Mouse (Mus musculus) kidney, postnatal 10 days (tissue): Measurements from ENCODE around the gene Fcrl5.
A peak's percentile ranks its signal among the peaks of the same experiment; 100 is the strongest.

Source experiments
- DNase-seq: peaks from one replicate; pipeline ENCODE4 v3.0.0; 2021; ENCODE audit warnings: mixed read lengths

The Fcrl5 gene

GRCm38 (mm10) chr3:87501151-87501550 is 65.6 kb downstream of the Fcrl5 start:
- DNase-seq: no peak

DNA sequence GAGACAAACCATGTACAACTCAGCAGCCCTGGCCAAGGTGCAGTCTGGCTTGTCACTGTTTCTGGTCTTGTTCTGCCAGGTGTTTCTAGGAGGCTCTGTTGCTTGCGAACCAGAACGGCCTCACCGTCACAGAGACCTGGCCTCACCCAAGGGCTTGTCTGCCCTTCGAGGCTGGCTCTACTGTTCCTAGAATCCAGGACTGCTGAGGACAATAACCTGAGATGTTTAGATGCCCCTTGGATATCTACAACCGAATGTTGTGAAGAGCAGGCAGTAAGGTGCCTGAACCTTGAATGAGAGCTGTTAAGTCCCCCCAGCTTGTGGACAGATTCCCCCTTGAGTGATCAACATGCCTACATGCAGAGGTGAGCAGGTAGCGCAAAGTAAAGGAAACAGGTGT is 67.2 kb downstream of the Fcrl5 start:
- no peak for DNase-seq

DNA sequence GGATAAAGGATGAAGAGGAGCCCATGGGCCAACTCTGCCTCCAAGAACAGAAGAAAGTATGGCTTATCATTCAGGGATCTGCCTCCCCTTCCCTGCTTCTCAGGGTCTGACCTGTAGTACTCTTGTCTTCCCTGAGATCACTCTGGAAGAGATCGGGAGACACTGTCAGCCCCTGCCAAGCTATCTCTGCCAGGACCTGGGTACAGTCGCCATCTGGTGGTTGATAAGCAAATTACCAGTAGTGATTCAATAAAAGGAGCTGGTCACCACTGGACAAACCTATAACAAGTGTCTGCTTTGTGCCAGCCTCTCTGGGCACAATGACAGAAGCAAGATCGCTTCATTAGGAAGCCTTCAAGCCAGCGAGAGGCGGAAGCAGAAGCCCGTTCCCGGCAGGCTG is 68.8 kb downstream of the Fcrl5 start:
- peak; percentile 56 for DNase-seq

- no peak for DNase-seq
Observed at GRCm38 (mm10) chr3:87504749-87505425, 69.3 kb downstream of the Fcrl5 start.

DNA sequence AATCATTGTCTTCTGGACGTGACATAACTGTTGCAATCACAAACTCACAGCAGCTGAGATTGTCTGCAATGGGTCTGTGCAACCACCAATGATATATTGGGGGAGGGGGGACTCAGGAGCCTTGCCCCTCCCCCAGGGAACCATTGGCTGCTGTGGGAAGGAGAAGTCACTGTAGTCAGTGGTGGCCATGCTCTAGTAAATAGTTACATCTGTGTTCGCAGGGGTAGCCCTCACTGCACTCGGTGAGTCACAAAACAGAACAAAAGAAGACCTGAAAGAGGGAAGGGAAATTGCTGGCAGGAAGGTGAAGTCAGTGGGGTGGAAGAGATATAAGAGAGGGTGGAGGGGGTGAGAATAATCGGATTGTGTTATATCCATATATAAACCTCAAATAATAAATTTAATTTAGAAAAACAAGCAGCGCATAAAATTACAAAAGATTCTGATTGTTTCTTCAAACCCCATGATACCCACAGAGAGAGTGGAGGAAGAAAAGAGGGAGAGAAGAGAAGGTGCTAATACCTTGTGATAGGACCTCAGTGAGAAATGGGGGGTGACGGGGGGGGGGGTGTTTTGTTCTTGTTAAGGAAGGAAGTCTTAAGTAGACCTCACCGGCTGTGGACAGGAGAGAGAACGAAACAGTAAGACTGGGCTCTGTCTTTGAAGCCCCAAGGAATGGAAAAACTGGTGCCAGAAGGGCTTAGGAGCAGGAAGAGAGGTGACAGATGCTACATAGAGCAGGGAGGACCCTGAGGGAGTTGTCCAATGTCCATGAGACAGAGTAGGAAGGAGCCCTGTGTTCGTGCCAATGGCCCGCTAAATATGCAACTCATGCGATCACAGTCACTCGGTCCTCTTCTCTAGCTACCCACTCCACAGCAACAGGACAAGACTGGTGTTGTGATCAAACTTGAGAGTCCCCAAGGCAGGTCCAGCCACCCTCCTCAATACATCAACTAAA is 71.2 kb downstream of the Fcrl5 start:
- no peak for DNase-seq

- peak; percentile 94 for DNase-seq
Observed at GRCm38 (mm10) chr3:87508205-87508901, 72.8 kb downstream of the Fcrl5 start.

DNA sequence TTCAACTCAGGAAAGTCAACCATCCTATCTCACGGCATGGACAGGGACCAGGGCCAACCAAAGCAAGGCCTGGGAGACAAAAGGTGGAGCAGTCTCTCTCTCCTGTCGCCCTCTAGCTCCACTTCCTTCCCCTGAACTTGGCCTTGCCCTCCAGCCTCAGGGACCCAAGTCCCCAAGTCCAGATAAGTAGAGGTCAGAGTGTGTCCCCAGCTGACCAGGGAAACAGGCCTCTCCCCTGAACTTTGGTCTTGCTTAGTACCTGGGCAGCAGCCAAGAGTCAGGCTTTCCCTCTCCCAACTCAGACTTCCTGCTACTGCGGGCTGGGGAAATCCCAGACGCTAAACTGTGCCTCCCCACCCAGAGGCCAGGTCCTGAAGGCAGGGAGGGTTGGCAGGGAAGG is 73.5 kb downstream of the Fcrl5 start:
- DNase-seq: peak; percentile 80

DNA sequence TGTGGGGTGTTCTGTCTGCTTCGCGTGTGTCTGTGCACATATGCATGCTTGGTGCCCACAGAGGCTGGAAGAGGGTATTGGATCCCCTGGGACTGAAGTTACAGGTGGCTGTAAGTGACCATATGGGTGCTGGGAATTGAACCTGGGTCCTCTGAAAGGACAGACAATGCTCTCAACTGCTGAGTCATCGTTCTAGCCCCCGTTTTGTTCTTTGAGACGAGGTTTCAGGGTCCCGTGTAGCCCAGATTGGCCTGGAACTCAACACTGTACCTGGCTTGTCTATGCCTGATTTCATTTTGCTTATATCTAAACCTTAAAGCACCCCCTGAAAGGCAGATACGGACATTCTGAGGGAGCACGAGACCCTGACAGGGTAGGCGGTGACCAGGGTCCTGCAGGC is 75.3 kb downstream of the Fcrl5 start:
- no peak for DNase-seq

DNA sequence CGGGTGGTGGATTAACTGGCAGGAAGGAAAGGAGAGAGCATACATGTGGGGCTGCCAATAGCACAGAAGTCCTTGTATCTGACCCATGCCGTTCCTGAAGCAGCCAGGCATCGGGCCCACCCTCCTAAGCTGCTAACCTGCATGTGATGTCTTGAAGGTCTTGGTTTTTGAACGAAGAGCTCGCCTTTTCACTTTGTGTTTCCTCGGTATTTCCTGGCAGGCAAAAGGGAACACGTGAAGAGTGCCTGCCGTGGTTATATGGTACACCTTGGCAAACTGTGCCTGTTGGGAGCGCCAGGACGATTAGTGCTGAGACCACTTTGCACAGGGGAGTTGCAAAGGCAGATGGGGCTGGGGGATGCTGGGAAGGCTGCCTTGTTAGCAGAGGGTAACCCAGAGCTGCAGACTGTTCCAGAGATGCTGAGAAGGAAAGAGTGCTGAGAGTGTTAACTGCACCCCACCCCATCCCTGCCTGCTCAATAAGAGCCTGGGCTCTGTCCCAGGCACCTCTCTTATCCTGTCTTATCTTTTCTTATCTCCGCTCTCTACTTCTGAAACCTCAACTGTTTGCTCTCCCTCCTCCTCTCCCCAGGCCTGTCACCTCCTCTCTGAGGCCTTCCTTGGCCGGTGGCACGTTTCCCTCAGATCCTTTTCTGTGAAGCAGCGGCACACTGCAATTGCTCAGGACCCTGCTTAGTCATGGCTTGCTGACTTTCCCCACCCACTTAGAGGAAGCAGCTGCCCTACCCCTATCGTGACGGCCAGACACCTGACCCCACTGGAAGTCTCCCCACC is 76.6 kb downstream of the Fcrl5 start:
- no peak for DNase-seq

- peak; percentile 65 for DNase-seq
Observed at GRCm38 (mm10) chr3:87515567-87516081, 80.1 kb downstream of the Fcrl5 start.

DNA sequence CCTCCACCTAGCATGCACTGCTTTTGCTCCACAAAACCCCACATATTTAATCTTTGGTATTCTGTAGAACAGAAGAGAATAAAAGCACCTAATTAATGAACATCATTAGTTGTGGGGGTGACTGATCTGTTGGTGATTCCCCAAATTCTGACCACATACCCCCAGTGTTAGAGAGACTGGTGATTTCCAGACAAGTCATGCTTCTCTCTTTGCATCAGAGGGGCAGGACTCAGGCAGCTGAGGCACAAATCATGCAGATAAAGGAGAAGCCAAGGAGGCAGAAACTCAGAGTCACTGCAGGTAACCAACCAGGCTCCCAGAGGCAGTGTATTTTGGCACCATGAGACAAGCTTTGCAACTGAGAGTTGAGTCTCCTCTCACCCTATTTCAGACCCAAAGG is 82.9 kb downstream of the Fcrl5 start:
- DNase-seq: no peak

GRCm38 (mm10) chr3:87521126-87521525 is 85.6 kb downstream of the Fcrl5 start:
- no peak for DNase-seq

- no peak for DNase-seq
Observed at GRCm38 (mm10) chr3:87521833-87522232, 86.3 kb downstream of the Fcrl5 start.

DNA sequence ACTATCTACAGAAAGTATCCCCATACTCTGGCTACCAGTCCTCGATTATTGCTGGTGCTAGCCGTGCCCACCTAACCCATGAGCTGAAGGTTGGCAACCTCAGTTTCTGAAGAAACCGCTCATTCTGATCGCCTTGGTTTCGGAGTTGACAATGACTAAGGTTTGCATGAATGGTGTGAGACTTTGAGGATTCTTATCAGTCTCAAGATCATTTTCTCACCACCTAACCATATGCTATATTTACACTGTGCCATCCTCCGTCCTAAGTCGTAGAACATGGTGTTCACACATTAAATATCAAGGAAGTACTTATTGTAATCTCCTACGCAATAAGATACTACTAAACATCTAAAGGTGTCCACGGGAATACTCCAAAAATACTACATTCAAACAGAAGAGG is 88.1 kb downstream of the Fcrl5 start:
- DNase-seq: no peak

DNA sequence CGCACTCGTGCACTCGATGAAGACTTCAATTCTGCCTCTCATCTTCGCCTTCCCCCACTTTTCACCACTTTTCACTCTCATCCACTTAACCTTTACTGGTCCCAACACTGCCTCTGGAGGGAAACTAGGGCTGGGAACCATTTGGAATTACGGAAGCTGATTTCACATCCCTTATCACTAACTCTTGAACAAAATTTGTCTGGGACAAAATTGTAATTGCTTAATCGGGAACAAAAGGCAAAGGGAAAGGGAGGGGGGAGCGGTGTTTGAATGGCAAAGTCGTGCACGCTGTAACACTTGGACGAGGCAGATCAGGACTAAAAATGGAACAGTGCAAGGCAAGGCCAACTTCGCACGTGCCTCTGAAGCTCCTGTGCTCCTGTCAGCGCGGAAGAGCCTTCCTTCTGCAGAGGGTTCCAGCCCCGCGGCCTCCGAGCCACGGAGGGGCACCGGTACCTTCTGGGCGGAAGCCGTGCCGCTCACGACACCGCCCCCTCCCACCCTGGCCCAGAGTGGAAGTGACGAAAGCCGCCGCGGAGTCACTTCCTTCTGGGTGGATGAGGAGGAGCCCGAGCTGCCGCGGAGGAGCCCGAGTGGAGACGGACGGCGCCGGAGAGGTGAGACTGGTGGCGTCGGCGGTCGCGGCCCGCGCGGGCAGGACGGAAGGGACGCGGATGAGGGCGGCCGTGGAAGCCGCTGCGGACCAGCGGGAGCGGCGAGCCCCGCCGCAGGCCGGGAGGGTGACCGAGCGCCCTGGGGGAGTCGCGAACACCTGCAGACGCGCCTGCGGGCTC is 89.7 kb downstream of the Fcrl5 start, which contains the start of gene Etv3:
TSS of gene Etv3 (plus strand) at position 365 of the 794 bp plus-strand sequence.
- peak; percentile 95 for DNase-seq

DNA sequence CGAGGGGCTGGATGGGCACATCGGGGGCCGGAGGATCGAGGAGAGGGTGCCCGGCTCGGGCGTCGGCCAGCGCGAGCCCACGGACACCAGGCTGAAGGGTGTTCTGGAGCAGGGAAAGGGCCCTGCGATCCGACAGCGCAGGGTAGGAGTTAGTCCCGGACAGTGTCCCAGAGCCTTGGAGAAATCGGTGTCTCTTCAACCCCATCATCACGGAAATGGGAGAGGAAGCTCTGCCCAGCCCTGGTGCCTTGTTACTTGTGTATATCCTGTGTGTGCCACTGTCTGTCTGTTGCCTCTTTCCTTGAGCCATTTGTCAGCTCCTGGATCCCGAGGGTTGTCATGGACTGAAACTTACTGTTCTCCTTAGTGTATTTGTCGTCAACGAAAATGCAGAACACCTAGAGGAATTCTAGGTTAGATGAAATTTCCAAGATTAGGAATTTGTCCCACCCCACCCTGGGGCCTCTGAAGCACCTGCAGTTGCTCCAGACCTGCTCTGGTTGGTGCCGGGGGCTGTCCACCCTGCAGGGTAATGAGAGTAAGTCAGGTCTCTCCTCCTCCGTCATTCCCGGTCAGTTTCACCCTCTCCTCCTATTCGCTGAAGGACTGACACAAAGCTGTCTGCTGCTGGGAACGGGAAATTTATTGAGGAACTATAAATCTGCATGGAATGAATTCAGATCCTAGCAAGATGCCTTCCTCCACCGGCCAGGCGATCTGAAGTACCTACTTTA is 90.4 kb downstream of the Fcrl5 start:
- DNase-seq: peak; percentile 40

DNA sequence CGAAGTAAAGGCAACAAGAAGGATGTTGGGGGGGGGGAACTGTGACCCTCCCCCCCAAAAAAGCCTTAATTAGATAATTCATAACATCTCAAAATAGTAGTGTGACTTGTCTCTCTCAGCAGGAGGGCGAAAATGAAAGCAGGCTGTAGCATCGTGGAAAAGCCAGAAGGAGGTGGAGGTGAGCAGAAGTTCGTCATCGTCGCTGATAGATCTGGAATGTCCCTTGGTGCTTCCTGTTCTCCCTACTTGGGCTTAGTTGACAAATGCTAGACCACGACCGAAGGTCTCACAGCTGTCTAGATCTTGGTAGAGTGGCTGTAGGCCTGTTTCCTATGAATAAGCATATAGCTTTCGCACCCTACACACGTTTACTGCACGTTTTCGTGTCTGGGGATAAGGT is 91.6 kb downstream of the Fcrl5 start:
- no peak for DNase-seq

DNA sequence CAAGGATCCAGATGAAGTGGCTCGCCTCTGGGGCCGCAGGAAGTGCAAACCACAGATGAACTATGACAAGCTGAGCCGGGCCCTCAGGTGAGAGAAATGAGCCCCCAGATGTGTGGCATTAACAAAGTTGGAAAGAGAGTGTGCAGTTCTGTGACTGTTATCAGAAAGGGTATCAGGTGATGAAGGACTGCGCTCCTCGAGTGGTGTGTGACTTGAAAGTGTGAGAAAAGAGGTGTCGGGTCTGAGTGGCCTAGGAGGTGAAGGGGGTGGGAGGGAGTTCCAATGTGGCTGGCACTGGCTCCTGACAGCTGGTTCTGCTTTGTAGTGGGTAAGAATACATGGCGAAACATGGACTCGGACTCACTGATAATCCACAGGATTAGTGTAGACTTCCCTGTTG is 92.4 kb downstream of the Fcrl5 start:
- no peak for DNase-seq

DNA sequence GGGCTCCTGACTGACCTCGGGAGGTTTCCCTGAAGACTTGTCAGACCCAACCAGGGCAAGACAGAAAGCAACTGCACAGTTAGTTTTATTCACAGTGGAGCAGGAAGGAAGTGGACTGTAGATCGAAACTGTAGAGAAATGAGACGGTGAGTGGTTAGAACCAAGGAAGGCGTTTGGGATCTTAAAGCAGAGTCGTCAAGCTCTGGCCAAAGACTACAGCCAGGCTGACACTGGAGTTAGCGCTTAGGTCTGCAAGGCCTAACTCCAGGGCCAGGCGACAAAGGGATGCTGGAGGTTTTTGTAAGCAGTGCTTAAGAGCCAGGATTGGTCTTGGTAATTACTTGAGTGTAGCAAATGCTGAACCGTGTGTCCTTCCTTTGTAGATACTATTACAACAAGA is 93.3 kb downstream of the Fcrl5 start:
- no peak for DNase-seq

GRCm38 (mm10) chr3:87529568-87529967 is 94.0 kb downstream of the Fcrl5 start:
- no peak for DNase-seq

DNA sequence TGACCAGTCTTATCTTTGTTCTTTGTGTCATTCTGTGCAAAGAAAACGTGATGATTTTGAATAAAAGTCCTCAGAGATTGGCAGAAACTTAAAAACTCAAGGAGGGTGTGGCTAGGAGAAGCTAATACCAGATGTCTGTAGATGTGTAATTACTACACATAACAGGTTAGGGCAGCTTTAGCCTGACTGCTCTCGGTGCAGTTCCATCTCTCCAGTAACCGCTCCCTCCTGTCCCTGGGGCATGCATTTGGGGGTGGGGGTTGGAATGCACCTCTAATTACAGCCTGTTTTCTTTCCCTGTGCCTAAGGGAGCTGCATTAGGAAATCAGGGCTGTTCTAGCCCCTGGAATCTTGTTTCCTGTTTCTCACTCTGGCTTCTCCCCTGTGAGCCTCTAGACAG is 94.7 kb downstream of the Fcrl5 start:
- DNase-seq: no peak
